Mouse (Mus musculus): ENCODE measurements around the gene Slc39a13.
A peak's percentile ranks its signal among the peaks of the same experiment; 100 is the strongest.

Gene Slc39a13

GRCm38 (mm10) chr2:91087453-91087852 is 17.2 kb upstream of the Slc39a13 start:
- no peak for DNase-seq

GRCm38 (mm10) chr2:91086392-91087237 is 16.4 kb upstream of the Slc39a13 start:
- DNase-seq, result no peak

- no peak for DNase-seq
These were observed 15.5 kb upstream of the Slc39a13 start for GRCm38 (mm10) chr2:91085494-91086391.

GRCm38 (mm10) chr2:91084179-91084820 is 14.1 kb upstream of the Slc39a13 start:
- DNase-seq, result no peak

GRCm38 (mm10) chr2:91083366-91083940 is 13.2 kb upstream of the Slc39a13 start:
- DNase-seq, result no peak

GRCm38 (mm10) chr2:91082844-91083243 is 12.6 kb upstream of the Slc39a13 start:
- no peak for DNase-seq

GRCm38 (mm10) chr2:91081775-91082695 is 11.8 kb upstream of the Slc39a13 start, which contains the start of gene Spi1:
Spi1 (plus strand) TSS chr2:91082390.
- DNase-seq, result no peak

DNA sequence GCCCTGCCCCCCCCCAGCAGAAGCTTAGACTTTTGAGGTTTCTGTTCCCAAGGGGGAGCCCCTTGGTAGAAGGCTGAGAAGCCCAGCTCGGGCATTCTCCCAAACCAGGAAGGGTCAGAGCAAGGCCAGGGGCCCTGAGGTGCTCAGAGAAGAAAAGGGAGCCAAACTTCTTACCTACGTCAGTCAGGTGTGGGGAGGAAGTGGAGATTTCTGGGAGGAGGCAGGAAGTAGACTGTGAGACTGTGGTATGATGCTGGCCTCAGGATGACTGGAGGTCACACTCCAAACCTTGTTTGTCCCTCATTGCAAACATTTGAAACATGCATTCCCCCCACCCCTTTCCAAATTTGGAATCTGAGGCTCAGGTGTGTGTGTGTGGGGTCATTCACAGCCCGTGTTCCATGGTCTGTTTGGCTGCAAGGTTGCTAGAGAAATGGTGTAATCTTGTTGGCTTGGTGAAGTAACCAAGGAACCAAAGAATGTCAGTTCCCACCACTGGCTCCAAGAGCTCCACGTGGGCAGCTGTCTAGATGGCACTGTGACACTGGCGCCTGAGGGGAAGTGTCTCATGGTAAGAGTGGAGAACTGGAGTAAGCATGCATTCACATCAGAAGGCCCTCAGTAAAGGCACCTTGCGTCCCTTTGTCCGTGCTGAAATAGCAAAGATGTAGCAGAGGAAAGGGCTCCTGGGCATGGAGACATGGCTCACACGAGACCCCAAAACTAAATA is 10.7 kb upstream of the Slc39a13 start:
- no peak for DNase-seq

- DNase-seq, result no peak
These were observed 8.8 kb upstream of the Slc39a13 start for GRCm38 (mm10) chr2:91079026-91079384.

- DNase-seq, result no peak
These were observed 8.3 kb upstream of the Slc39a13 start for GRCm38 (mm10) chr2:91078314-91079025.

DNA sequence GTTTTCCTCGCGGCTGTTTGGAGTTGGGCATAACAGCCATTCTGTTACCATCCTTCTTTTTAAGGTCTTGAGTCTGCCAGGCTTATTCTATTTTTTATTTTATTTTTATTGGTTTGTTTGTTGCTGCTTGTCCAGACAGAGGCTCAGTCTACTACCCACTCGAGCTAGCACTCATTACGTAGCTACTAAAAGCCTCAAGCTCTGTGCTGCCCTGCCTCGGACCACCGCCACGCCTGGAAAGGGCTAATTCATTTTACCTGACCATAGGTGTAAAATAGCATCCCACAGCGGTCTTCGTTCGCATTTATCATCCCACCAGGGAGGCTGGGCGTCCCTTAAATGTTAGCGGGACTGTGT is 7.7 kb upstream of the Slc39a13 start:
- DNase-seq, result no peak

- DNase-seq, result no peak
These were observed 1.9 kb upstream of the Slc39a13 start for GRCm38 (mm10) chr2:91072092-91072491.

DNA sequence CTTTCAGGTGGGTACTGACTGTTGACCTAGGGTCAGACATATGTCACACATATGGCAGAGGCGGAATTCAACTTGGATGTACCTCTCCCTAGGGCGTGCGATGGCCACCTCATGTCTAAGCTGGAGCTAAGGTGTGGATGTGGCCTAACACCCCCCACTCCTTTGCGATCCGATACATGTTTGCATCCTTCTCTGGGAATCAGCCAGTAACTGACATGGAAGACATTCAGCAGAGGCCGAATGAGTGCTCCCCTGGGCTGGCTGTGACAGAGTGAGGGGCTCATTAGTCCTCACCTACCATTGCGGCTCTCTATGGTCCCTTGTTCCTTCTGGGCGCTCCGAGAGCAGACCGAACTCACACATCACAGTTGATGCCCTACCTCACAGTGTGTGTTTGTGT is 842 bp upstream of the Slc39a13 start:
- DNase-seq, result peak; percentile 60

GRCm38 (mm10) chr2:91069306-91070000 is 764 bp downstream of the Slc39a13 start:
- DNase-seq, result no peak

DNA sequence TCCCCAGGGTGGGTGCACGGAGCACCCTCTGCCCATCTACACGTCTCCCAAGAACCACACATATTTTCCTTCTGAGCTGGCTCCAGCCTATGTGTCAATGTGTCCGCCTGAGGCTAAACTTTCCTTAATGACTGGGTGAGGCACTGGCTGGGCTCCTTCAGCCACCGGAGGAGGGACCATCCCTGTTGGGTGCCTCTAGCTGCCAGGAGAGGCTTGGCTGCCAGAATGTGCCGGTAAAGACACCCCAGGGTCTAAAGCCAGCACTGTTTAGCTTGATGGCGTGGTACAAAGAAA is 1.4 kb downstream of the Slc39a13 start:
- no peak for DNase-seq

GRCm38 (mm10) chr2:91068162-91068871 is 1.9 kb downstream of the Slc39a13 start:
- no peak for DNase-seq

GRCm38 (mm10) chr2:91066455-91066854 is 3.8 kb downstream of the Slc39a13 start:
- no peak for DNase-seq

DNA sequence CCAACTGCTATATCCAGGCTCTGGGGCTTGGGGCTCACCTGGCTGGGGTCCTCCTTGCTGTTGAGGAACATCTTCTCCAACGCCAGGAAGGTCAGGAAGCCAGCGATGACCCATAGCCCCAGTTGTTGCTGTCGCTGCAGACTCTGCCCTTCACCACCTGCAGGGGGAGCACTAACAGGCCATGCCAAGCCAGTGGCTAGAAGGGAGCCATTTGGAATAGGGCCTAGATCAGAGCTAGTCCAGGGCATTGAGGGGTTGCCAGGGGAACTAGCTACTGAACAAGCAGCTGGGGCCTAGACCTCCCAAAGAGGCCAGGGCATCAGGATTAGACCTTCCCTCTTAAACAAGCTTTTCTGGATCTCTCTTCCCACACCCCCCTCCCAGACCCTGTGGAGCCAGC is 4.7 kb downstream of the Slc39a13 start:
- peak; percentile 62 for DNase-seq

DNA sequence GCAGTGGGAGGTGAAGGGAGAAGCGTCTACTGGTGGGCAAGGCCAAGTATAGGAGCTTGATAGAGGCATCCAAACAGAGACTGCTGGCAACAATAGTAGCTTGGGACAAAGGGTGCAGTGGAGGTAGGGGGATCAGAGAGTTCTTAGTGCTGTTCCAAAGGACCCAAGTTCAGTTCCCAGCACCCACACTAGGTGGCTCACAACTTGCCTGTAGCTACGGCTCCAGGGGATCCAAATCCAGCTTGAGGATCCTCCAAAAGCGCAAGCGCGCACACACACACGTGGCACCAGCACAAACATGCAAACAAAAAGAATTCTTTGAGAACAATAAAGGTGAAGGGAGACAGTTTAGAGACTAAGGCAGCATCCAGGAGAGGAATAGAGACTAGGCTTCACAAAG is 6.0 kb downstream of the Slc39a13 start:
- no peak for DNase-seq
